9 mouse cellular contexts compared by ENCODE assay signal in the genomic region with DNA sequence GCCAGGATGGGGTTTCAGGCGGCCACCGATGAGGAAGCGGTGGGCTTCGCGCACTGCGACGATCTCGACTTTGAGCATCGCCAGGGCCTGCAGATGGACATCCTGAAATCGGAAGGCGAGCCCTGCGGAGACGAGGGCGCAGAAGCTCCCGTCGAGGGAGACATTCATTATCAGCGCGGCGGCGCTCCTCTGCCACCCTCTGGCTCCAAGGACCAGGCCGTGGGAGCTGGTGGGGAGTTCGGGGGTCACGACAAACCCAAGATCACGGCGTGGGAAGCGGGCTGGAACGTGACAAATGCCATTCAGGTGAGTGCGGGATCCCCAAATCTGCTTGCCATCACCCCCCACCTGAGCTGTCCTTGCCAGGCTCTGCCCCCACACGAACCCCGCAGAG. TPM values are rescaled to one million over a fixed set of nuclear protein-coding genes. Genes with fewer than 3 reads are reported as not detected.
DNase-seq lines count a peak whose midpoint lies in the region; ATAC-seq and TF ChIP-seq lines count a peak whose summit lies in the region.
"Had no signal": no experiment of that assay in that cellular context is flagged by ENCODE, and none has a peak within 500 bp of the region (broad histone marks: within the 10 kb centered on the region; RNA-seq: fewer than 3 reads in every experiment).

No protein-coding gene starts in this region.

- WGBS in embryonic facial prominence, embryonic 12.5 days, result 1% methylated on average over 30 of the region's 30 CpGs
- 2% methylated on average over 30 of the region's 30 CpGs for WGBS in forebrain, postnatal 0 days
- WGBS in midbrain, embryonic 15.5 days, result under 1% methylated on average over 30 of the region's 30 CpGs

- no peak for DNase-seq in layer of hippocampus, adult 2 months (ENCODE audit: low spot score in 2 of 2)
- DNase-seq in layer of hippocampus, adult 9-11 months, result no peak
- DNase-seq in forebrain, postnatal 0 days, result no peak
- no peak for DNase-seq in frontal cortex, postnatal 25 days (ENCODE audit: low spot score in 2 of 2)
- DNase-seq in adrenal gland, postnatal 36 days, result no peak
- DNase-seq: cerebellum, adult 11-12 months; gastrocnemius, postnatal 36 days had no signal

- H3K36me3 ChIP-seq in embryonic facial prominence, embryonic 12.5 days, result no peaks in the 10 kb centered on the region
- H3K36me3 ChIP-seq in forebrain, postnatal 0 days (ENCODE audit: insufficient read depth), result no peaks in the 10 kb centered on the region
- H3K36me3 ChIP-seq in midbrain, embryonic 15.5 days (replicated peaks), result no peaks in the 10 kb centered on the region

- H3K4me1 ChIP-seq in embryonic facial prominence, embryonic 12.5 days, result peaks cover 31% of the 10 kb centered on the region
- H3K4me1 ChIP-seq in forebrain, postnatal 0 days (ENCODE audit: insufficient read depth), result no peaks in the 10 kb centered on the region
- H3K4me1 ChIP-seq in midbrain, embryonic 15.5 days, result peaks cover 42% of the 10 kb centered on the region

- H3K9ac ChIP-seq in embryonic facial prominence, embryonic 12.5 days, result no peak overlapping the region
- H3K9ac ChIP-seq in forebrain, postnatal 0 days, result peak overlapping the region; percentile 60
- H3K9ac ChIP-seq in midbrain, embryonic 15.5 days, result peak overlapping the region; percentile 59

- H3K27me3 ChIP-seq in embryonic facial prominence, embryonic 12.5 days, result peaks cover 95% of the 10 kb centered on the region
- H3K27me3 ChIP-seq in forebrain, postnatal 0 days (ENCODE audit: insufficient read depth, low read length), result peaks cover 18% of the 10 kb centered on the region
- peaks cover 48% of the 10 kb centered on the region for H3K27me3 ChIP-seq in midbrain, embryonic 15.5 days (replicated peaks)

- TF ChIP-seq CTCF in layer of hippocampus, adult 2 months (conservative IDR thresholded peaks at IDR 0.05), result no peak
- no peak; the same call in 1 of the 2 replicates for TF ChIP-seq CTCF in forebrain, postnatal 0 days (IDR thresholded peaks at IDR 0.05; ENCODE audit: low read depth)

- peak overlapping the region; percentile 29; the same call in 1 of the 2 replicates for H3K4me3 ChIP-seq in layer of hippocampus, adult 2 months
- peak overlapping the region; percentile 25 for H3K4me3 ChIP-seq in embryonic facial prominence, embryonic 12.5 days
- peak overlapping the region; percentile 43 for H3K4me3 ChIP-seq in forebrain, postnatal 0 days (ENCODE audit: low read depth, low read length)
- H3K4me3 ChIP-seq in midbrain, embryonic 15.5 days, result peak overlapping the region; percentile 50

- no peak for ATAC-seq in embryonic facial prominence, embryonic 12.5 days (ENCODE audit: insufficient number of reproducible peaks, insufficient read depth, low FRiP score, low TSS enrichment)
- no peak for ATAC-seq in forebrain, postnatal 0 days
- no peak for ATAC-seq in midbrain, embryonic 15.5 days (replicated peaks)

- peak overlapping the region; percentile 43 for H3K4me2 ChIP-seq in embryonic facial prominence, embryonic 12.5 days (replicated peaks)
- H3K4me2 ChIP-seq in forebrain, postnatal 0 days (ENCODE audit: low read depth), result peak overlapping the region; percentile 55
- peak overlapping the region; percentile 51 for H3K4me2 ChIP-seq in midbrain, embryonic 15.5 days

- H3K27ac ChIP-seq in layer of hippocampus, adult 2 months, result peak overlapping the region; percentile 20; the same call in 1 of the 2 replicates
- H3K27ac ChIP-seq in embryonic facial prominence, embryonic 12.5 days, result no peak overlapping the region
- peak overlapping the region; percentile 89 for H3K27ac ChIP-seq in forebrain, postnatal 0 days (ENCODE audit: low read depth, low read length)
- H3K27ac ChIP-seq in midbrain, embryonic 15.5 days, result peak overlapping the region; percentile 89

- H3K9me3 ChIP-seq in embryonic facial prominence, embryonic 12.5 days, result no peaks in the 10 kb centered on the region
- no peaks in the 10 kb centered on the region for H3K9me3 ChIP-seq in forebrain, postnatal 0 days (ENCODE audit: low read length)
- H3K9me3 ChIP-seq in midbrain, embryonic 15.5 days, result no peaks in the 10 kb centered on the region

RNA-seq across cellular contexts. Expression of a gene that starts 0.8 kb away (rescaled TPM):
- 10 to 100 TPM; 63.9 to 65.4 TPM for total RNA-seq in layer of hippocampus, adult 2 months (2021)
- not detected in 2 replicates for polyA plus RNA-seq in embryonic facial prominence, embryonic 12.5 days (2016; fragmentation: Nextera tagmentation; extraction: Ambion mirVana)
- 23.5 and 37.4 TPM in 2 replicates for total RNA-seq in forebrain, postnatal 0 days (2014; rRNA removed)
- polyA plus RNA-seq in forebrain, postnatal 0 days (2015; fragmentation: Nextera tagmentation; extraction: Ambion mirVana), result 7.4 and 10.8 TPM in 2 replicates
- polyA plus RNA-seq in midbrain, embryonic 15.5 days (2015; fragmentation: Nextera tagmentation; extraction: Ambion mirVana), result 9.8 and 10.5 TPM in 2 replicates
- total RNA-seq in adrenal gland, postnatal 36 days (2021), result not detected
- total RNA-seq: gastrocnemius, postnatal 36 days had no signal

RNA-seq across cellular contexts. Expression of a gene that starts 13.4 kb away (rescaled TPM):
- 10 to 100 TPM; 11.3 to 12.8 TPM for total RNA-seq in layer of hippocampus, adult 2 months (2021)
- polyA plus RNA-seq in embryonic facial prominence, embryonic 12.5 days (2016; fragmentation: Nextera tagmentation; extraction: Ambion mirVana), result 20.9 and 23.1 TPM in 2 replicates
- 16.5 and 30.8 TPM in 2 replicates for total RNA-seq in forebrain, postnatal 0 days (2014; rRNA removed)
- 8.0 and 8.2 TPM in 2 replicates for polyA plus RNA-seq in forebrain, postnatal 0 days (2015; fragmentation: Nextera tagmentation; extraction: Ambion mirVana)
- 11.7 and 12.8 TPM in 2 replicates for polyA plus RNA-seq in midbrain, embryonic 15.5 days (2015; fragmentation: Nextera tagmentation; extraction: Ambion mirVana)
- 10 to 100 TPM; 11.0 to 11.9 TPM for total RNA-seq in adrenal gland, postnatal 36 days (2021)

RNA-seq across cellular contexts. Expression of a gene that starts 53.9 kb away (rescaled TPM):
- 100 to 1,000 TPM; 147 to 150 TPM for total RNA-seq in layer of hippocampus, adult 2 months (2021)
- polyA plus RNA-seq in embryonic facial prominence, embryonic 12.5 days (2016; fragmentation: Nextera tagmentation; extraction: Ambion mirVana), result 2.5 and 2.9 TPM in 2 replicates
- total RNA-seq in forebrain, postnatal 0 days (2014; rRNA removed), result 25.2 and 27.2 TPM in 2 replicates
- 23.1 and 28.4 TPM in 2 replicates for polyA plus RNA-seq in forebrain, postnatal 0 days (2015; fragmentation: Nextera tagmentation; extraction: Ambion mirVana)
- polyA plus RNA-seq in midbrain, embryonic 15.5 days (2015; fragmentation: Nextera tagmentation; extraction: Ambion mirVana), result 21.0 and 23.4 TPM in 2 replicates
- total RNA-seq in adrenal gland, postnatal 36 days (2021), result 10 to 100 TPM in 1 of 2 experiments, 1 to 10 TPM in 1; 8.8 to 14.1 TPM

Comparison
In these comparisons a context has a peak if more than half of its experiments do, and no peak if none do; other contexts are left out.
1. RNA of a gene that starts 0.8 kb away (total RNA-seq): 63.9 to 65.4 TPM in layer of hippocampus, adult 2 months and 23.5 to 37.4 TPM in forebrain, postnatal 0 days; not detected in adrenal gland, postnatal 36 days; every median in the first group is over 10 times any median in the second.
2. Peak in every context shown above with its lines, with median percentiles within 50 percentile points of each other: H3K4me3 ChIP-seq and H3K4me2 ChIP-seq.